In the genomic region with DNA sequence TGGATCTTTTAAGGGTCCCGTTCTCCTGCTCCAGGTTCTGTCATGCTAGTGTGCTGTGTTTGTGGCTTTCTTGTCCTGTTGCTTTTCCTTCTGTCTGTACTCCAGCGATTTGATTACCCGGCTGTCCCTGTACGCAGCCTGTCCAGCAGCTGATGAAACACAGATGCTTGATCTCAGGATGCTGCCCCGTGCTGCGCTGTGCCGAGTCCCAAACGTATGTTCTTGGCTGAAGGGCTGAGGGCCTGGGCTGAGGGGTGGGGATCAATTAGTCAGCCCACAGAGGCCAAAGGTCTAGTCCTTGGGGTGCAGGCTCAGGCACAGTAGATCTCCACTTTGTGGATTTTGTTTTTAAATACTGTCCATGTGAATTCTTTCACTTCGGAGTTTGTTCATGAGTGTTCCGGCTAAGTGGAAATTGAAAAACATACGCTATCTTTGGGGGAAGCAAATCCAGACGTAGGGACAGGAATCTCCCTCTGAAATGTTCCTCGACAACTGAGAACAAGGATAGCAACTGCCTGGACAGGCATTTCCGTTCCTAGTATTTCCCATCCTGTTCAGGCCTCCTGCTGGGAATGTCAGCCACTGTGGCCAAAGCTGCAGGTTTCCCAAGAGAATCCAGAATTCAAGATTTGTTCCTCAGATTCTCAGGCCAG, we compare ENCODE assay signal across 9 mouse cellular contexts. TPM values are rescaled to one million over a fixed set of nuclear protein-coding genes. Genes with fewer than 3 reads are reported as not detected.
DNase-seq lines count a peak whose midpoint lies in the region; ATAC-seq and TF ChIP-seq lines count a peak whose summit lies in the region.
"Had no signal": no experiment of that assay in that cellular context is flagged by ENCODE, and none has a peak within 500 bp of the region (broad histone marks: within the 10 kb centered on the region; RNA-seq: fewer than 3 reads in every experiment).

No protein-coding gene starts in this region.

- ATAC-seq in kidney, embryonic 15.5 days (replicated peaks; ENCODE audit: low FRiP score) = no peak
- ATAC-seq in embryonic facial prominence, embryonic 15.5 days (ENCODE audit: insufficient number of reproducible peaks, low FRiP score, low TSS enrichment, low read depth) = no peak
- ATAC-seq in heart, postnatal 0 days (ENCODE audit: insufficient read depth, low read depth) = peak; percentile 54; the same call in 1 of the 2 replicates
- ATAC-seq in erythroid progenitor cell, adult 5-6 weeks (replicated peaks; ENCODE audit: low FRiP score, poor library complexity, severe bottlenecking) = no peak

- TF ChIP-seq CTCF in heart, postnatal 0 days (IDR thresholded peaks at IDR 0.05; ENCODE audit: low read depth) = no peak

- H3K27ac ChIP-seq in kidney, embryonic 15.5 days = peak overlapping the region; percentile 20
- H3K27ac ChIP-seq in embryonic facial prominence, embryonic 15.5 days (replicated peaks) = peak overlapping the region; percentile 60
- H3K27ac ChIP-seq in heart, postnatal 0 days (ENCODE audit: low read depth) = peak overlapping the region; percentile 54
- H3K27ac ChIP-seq: limb, embryonic 15.5 days had no signal

- no peak for DNase-seq in kidney, adult 11 months
- DNase-seq in heart, postnatal 0 days (ENCODE audit: low spot score) = peak; percentile 61
- DNase-seq in lung, postnatal 36 days = peak; percentile 37
- no peak for DNase-seq in layer of hippocampus, adult 9-10 months (ENCODE audit: low spot score)
- no peak for DNase-seq in spleen, postnatal 10 days (ENCODE audit: low spot score in 2 of 2)

- H3K27me3 ChIP-seq in kidney, embryonic 15.5 days = no peaks in the 10 kb centered on the region
- no peaks in the 10 kb centered on the region for H3K27me3 ChIP-seq in embryonic facial prominence, embryonic 15.5 days
- H3K27me3 ChIP-seq in heart, postnatal 0 days (ENCODE audit: control insufficient read depth, insufficient read depth, low read length) = no peaks in the 10 kb centered on the region
- H3K27me3 ChIP-seq: limb, embryonic 15.5 days had no signal

- WGBS in kidney, embryonic 15.5 days = 44% methylated on average over 14 of the region's 14 CpGs
- 31% methylated on average over 14 of the region's 14 CpGs for WGBS in embryonic facial prominence, embryonic 15.5 days
- 42% methylated on average over 14 of the region's 14 CpGs for WGBS in heart, postnatal 0 days

- no peaks in the 10 kb centered on the region for H3K36me3 ChIP-seq in kidney, embryonic 15.5 days
- H3K36me3 ChIP-seq in embryonic facial prominence, embryonic 15.5 days = no peaks in the 10 kb centered on the region
- no peaks in the 10 kb centered on the region for H3K36me3 ChIP-seq in heart, postnatal 0 days (replicated peaks; ENCODE audit: control insufficient read depth, insufficient read depth, low read length)
- H3K36me3 ChIP-seq: limb, embryonic 15.5 days had no signal

- H3K4me3 ChIP-seq in kidney, embryonic 15.5 days (replicated peaks) = no peak overlapping the region
- no peak overlapping the region for H3K4me3 ChIP-seq in embryonic facial prominence, embryonic 15.5 days (replicated peaks)
- H3K4me3 ChIP-seq in heart, postnatal 0 days (ENCODE audit: low read depth, low read length) = no peak overlapping the region
- H3K4me3 ChIP-seq: limb, embryonic 15.5 days had no signal

- H3K4me2 ChIP-seq in kidney, embryonic 15.5 days = no peak overlapping the region
- no peak overlapping the region for H3K4me2 ChIP-seq in embryonic facial prominence, embryonic 15.5 days (replicated peaks)
- peak overlapping the region; percentile 10; the same call in 1 of the 2 replicates for H3K4me2 ChIP-seq in heart, postnatal 0 days (ENCODE audit: low read depth, low read length)
- H3K4me2 ChIP-seq: limb, embryonic 15.5 days had no signal

- TF ChIP-seq EP300 in heart, postnatal 0 days (IDR thresholded peaks at IDR 0.05; ENCODE audit: low read depth) = peak; percentile 78; the same call in 1 of the 2 replicates

- H3K9me3 ChIP-seq in kidney, embryonic 15.5 days (replicated peaks) = no peaks in the 10 kb centered on the region
- no peaks in the 10 kb centered on the region for H3K9me3 ChIP-seq in embryonic facial prominence, embryonic 15.5 days (replicated peaks)
- no peaks in the 10 kb centered on the region for H3K9me3 ChIP-seq in heart, postnatal 0 days (replicated peaks; ENCODE audit: control insufficient read depth, low read length)
- H3K9me3 ChIP-seq: limb, embryonic 15.5 days had no signal

- H3K9ac ChIP-seq in kidney, embryonic 15.5 days = no peak overlapping the region
- no peak overlapping the region for H3K9ac ChIP-seq in embryonic facial prominence, embryonic 15.5 days
- H3K9ac ChIP-seq in heart, postnatal 0 days (replicated peaks; ENCODE audit: low read depth, low read length) = no peak overlapping the region
- H3K9ac ChIP-seq: limb, embryonic 15.5 days had no signal

- peaks cover 6% of the 10 kb centered on the region; the same call in 1 of the 2 replicates for H3K4me1 ChIP-seq in kidney, embryonic 15.5 days
- peaks cover 47% of the 10 kb centered on the region for H3K4me1 ChIP-seq in embryonic facial prominence, embryonic 15.5 days
- peaks cover 39% of the 10 kb centered on the region for H3K4me1 ChIP-seq in heart, postnatal 0 days (ENCODE audit: control insufficient read depth, insufficient read depth)

RNA-seq across cellular contexts. Expression of a gene that starts 56.6 kb away (rescaled TPM):
- polyA plus RNA-seq in kidney, embryonic 15.5 days (2015; fragmentation: Nextera tagmentation; extraction: Ambion mirVana) = 15.3 and 17.2 TPM in 2 replicates
- 16.2 and 17.1 TPM in 2 replicates for polyA plus RNA-seq in embryonic facial prominence, embryonic 15.5 days (2015; fragmentation: Nextera tagmentation; extraction: Ambion mirVana)
- total RNA-seq in heart, postnatal 0 days (2014; rRNA removed; ENCODE audit: low replicate concordance) = 21.4 and 24.1 TPM in 2 replicates
- 15.2 and 17.9 TPM in 2 replicates for polyA plus RNA-seq in heart, postnatal 0 days (2015; fragmentation: Nextera tagmentation; extraction: Ambion mirVana)
- 4.3 and 6.3 TPM in 2 replicates for total RNA-seq in erythroid progenitor cell, adult 5-6 weeks (2015; ENCODE audit: low replicate concordance)
- 3.9 and 5.8 TPM in 2 replicates for total RNA-seq in erythroid progenitor cell, adult 5-6 weeks (2017; ENCODE audit: low replicate concordance)

Comparison
In these comparisons a context has a peak if more than half of its experiments do, and no peak if none do; other contexts are left out.
1. DNase-seq: peak in heart, postnatal 0 days (single experiment) and lung, postnatal 36 days (single experiment); none in kidney, adult 11 months (single experiment), layer of hippocampus, adult 9-10 months (single experiment) and spleen, postnatal 10 days (0 of 2).
2. Peak in every context shown above with its lines, with median percentiles within 50 percentile points of each other: H3K27ac ChIP-seq.